Mouse (Mus musculus): ENCODE data around the gene Skint2. TPM values are rescaled to one million over a fixed set of nuclear protein-coding genes. Genes with fewer than 3 reads are reported as not detected.

The Skint2 gene
- not detected in 2 replicates for polyA plus RNA-seq (2012; rRNA removed)

GRCm38 (mm10) chr4:112556894-112557293, at the start of gene Skint2:
TSS of gene Skint2 (plus strand) at chr4:112557194.
- DNase-seq (ENCODE audit: low read depth, low spot score): no peak
- 72% methylated on average over 2 of the region's 2 CpGs for WGBS

Other genes with a start within 250 kb of the Skint2 start
- gene Skint9, start 123.2 kb upstream of the Skint2 start, polyA plus RNA-seq (2012; rRNA removed): not detected in 2 replicates
- not detected in 2 replicates for gene Skint10, start 217.7 kb downstream of the Skint2 start, polyA plus RNA-seq (2012; rRNA removed)

Data from large intestine, adult 2 months (tissue).